Mouse (Mus musculus) embryonic fibroblast, embryonic 13.5 days (primary cell): ENCODE measurements around the gene Rapsn.
"Not testable (repeated sequence)": the region's sequence is repeated elsewhere in the genome, so short reads cannot be mapped to it uniquely, and the experiment has no call there.

Experiments
- CTCF ChIP-seq: IDR thresholded peaks from 2 replicates; pipeline ENCODE4 v1.5.1; 2011; ENCODE audit warnings: mild to moderate bottlenecking, control low read depth, low read length, moderate library complexity, borderline replicate concordance; ENCODE audit not compliant: insufficient read depth
- POLR2A ChIP-seq: IDR thresholded peaks from 2 replicates; pipeline ENCODE4 v1.6.1; 2011; ENCODE audit warnings: low read depth, mild to moderate bottlenecking, control low read depth, low read length, moderate library complexity

DNA sequence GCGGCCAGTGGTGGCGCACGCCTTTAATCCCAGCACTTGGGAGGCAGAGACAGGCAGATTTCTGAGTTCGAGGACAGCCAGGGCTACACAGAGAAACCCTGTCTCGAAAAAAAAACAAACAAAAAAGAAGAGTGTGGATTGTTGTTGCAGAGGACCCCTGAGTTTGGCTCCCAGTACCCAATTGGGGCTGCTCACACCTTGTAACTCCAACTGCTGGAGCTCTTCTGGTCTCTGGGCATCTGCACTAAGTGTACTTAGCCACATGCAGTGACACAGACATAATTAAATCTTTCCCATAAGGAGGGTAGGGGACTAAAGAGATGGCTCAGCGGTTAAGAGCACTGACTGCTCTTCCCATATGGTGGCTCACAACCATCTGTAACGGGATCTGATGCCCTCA lies 13.2 kb upstream of the Rapsn start:
- not testable (repeated sequence) for TF ChIP-seq CTCF, POLR2A
